Mouse (Mus musculus) megakaryocyte, embryonic 14.5 days (primary cell): ENCODE measurements around the gene Ifrd1.

Experiments used
- FLI1 ChIP-seq: IDR thresholded peaks from 2 replicates; pipeline ENCODE4 v1.6.1; 2012; ENCODE audit warnings: low read length, inconsistent platforms, mixed read lengths
- GATA1 ChIP-seq: IDR thresholded peaks from 3 replicates; pipeline ENCODE4 v1.6.1; 2012; ENCODE audit warnings: mixed read lengths, low read length, inconsistent platforms, borderline replicate concordance

DNA sequence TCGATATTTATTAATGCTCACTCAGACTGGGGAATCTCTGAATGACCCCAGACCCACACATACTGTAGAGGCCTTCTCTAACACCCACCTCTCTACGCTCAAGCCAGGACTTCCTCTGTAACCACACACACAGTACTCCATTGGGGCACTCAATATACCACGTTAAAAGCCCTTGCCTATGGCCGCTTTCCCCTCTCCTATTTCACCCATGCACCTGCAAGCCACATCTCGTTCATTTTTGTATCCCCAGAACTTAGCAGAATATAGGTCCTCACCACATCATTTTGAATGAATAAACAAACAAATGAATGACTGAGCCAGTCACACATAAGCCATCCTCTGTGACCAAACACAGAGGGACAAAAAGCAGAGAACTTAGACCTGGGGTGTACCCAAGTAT lies 3.4 kb downstream of the Ifrd1 start:
- no peak for TF ChIP-seq GATA1
- TF ChIP-seq FLI1: no peak
